Mouse (Mus musculus): ENCODE data around the gene Pdcd4. TPM values are rescaled to one million over a fixed set of nuclear protein-coding genes. Genes with fewer than 3 reads are reported as not detected.

Pdcd4 gene
- 71.8 and 78.8 TPM in 2 replicates for polyA plus RNA-seq (2011; ENCODE audit: insufficient read depth, insufficient read length, low read depth, missing spikeins)

DNA sequence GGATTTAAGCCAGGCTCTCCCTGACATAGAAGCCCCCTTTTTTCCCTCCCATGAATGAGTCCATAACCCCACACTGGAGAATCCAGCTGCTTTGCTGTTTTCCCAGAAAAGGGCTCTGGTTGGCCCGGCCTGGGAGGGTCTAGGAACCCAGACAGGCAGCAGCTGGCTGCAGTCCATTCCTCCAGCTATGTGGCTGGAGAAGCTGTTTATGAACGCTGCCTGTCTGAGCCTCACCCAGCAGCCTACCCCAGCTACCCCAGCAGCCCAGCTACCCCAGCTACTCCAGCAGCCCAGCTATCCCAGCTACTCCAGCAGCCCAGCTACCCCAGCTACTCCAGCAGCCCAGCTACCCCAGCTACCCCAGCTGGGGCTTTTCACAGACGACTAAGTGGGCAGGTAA is at the start of gene Pdcd4:
Gene Pdcd4, plus strand, starts transcription at position 171 of the 400 bp plus-strand sequence.
- Histone ChIP-seq H3K9me3 (replicated peaks; ENCODE audit: control insufficient read depth, insufficient read depth, low read length, poor library complexity, severe bottlenecking) (no peaks in the 10 kb centered on the region), H3K9ac (ENCODE audit: low read depth, poor library complexity, severe bottlenecking) (no peak within 1 kb of the TSS), H3K4me3 (ENCODE audit: low read depth, low read length) (no peak within 1 kb of the TSS), H3K27me3 (ENCODE audit: control insufficient read depth, insufficient read depth, low read length, poor library complexity, severe bottlenecking) (no peaks in the 10 kb centered on the region), H3K4me1 (ENCODE audit: control insufficient read depth, insufficient read depth, low read length) (no peaks in the 10 kb centered on the region), H3K36me3 (ENCODE audit: control insufficient read depth, insufficient read depth, low read length, poor library complexity, severe bottlenecking) (no peaks in the 10 kb centered on the region), H3K27ac (ENCODE audit: insufficient read depth, low read length) (no peak within 1 kb of the TSS)
- TF ChIP-seq EP300 (IDR thresholded peaks at IDR 0.05; ENCODE audit: insufficient read depth, low read depth, low read length) (no peak), POLR2A (IDR thresholded peaks at IDR 0.05; ENCODE audit: insufficient read depth, low read length) (no peak), CTCF (IDR thresholded peaks at IDR 0.05; ENCODE audit: low read depth, low read length) (no peak)

DNA sequence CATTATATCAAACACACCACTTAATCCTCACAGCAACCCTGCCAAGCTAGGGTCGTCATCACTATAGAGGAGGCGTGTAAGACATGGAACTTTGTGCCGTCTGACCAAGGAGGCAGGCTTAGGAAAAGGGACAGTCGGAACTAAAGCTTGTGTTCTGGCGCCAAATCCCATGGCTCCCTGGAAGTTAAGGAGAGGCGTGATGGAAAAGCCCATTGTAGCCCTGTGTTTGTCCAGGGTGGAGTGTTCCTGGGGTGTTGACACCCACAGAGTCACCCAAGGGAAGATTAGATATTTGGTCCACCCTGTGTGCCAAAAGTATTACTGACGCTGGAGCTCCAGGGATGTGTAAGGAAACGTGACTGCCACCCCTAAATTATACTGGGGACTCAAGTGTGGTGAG is 48.1 kb upstream of the Pdcd4 start:
- H3K4me3 ChIP-seq (ENCODE audit: low read depth, low read length) = no peak overlapping the region
- H3K9ac ChIP-seq (ENCODE audit: low read depth, poor library complexity, severe bottlenecking) = no peak overlapping the region
- no peaks in the 10 kb centered on the region for H3K36me3 ChIP-seq (ENCODE audit: control insufficient read depth, insufficient read depth, low read length, poor library complexity, severe bottlenecking)
- no peaks in the 10 kb centered on the region for H3K27me3 ChIP-seq (ENCODE audit: control insufficient read depth, insufficient read depth, low read length, poor library complexity, severe bottlenecking)
- H3K9me3 ChIP-seq (replicated peaks; ENCODE audit: control insufficient read depth, insufficient read depth, low read length, poor library complexity, severe bottlenecking) = no peaks in the 10 kb centered on the region
- no peaks in the 10 kb centered on the region for H3K4me1 ChIP-seq (ENCODE audit: control insufficient read depth, insufficient read depth, low read length)
- no peak overlapping the region for H3K27ac ChIP-seq (ENCODE audit: insufficient read depth, low read length)
- TF ChIP-seq EP300 (IDR thresholded peaks at IDR 0.05; ENCODE audit: insufficient read depth, low read depth, low read length) (no peak), CTCF (IDR thresholded peaks at IDR 0.05; ENCODE audit: low read depth, low read length) (no peak), POLR2A (IDR thresholded peaks at IDR 0.05; ENCODE audit: insufficient read depth, low read length) (no peak)

DNA sequence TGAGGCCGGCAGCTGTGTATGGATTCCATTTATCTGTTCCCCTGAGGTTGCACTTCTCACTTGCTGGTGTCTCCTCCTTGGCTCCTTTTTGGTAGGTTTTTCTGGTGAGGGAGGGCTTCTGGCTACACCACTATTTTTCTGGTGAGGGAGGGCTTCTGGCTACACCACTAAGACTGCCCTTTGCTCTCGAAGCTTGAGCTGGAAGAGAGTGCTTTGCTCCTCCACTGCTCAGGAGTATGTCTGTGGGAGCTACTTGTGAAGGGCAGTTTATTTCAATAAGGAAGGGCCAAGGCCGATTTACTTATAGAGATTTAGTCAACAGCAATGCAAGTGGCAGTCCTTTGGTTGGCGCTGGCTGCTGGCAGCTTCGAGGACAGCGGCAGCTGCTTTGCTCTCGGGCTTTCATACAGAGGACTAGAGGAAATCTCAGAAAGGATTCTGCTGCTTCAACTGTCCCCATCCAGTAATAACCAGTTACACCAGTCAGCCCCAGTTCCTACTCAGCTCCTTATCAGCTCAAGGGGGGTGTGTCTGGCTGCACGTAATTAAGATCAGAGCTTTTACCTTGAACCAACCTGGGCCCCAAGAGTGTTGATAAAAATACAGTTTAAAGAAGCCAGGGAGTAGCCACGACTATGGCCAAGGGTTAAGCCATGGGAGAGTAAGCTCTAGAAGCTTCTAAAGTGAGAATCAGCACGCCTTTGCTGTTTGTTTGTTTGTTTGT is 43.6 kb upstream of the Pdcd4 start:
- H3K4me1 ChIP-seq (ENCODE audit: control insufficient read depth, insufficient read depth, low read length) = peaks cover 5% of the 10 kb centered on the region
- no peaks in the 10 kb centered on the region for H3K36me3 ChIP-seq (ENCODE audit: control insufficient read depth, insufficient read depth, low read length, poor library complexity, severe bottlenecking)
- H3K27ac ChIP-seq (ENCODE audit: insufficient read depth, low read length) = no peak overlapping the region
- no peak overlapping the region for H3K4me3 ChIP-seq (ENCODE audit: low read depth, low read length)
- no peaks in the 10 kb centered on the region for H3K9me3 ChIP-seq (replicated peaks; ENCODE audit: control insufficient read depth, insufficient read depth, low read length, poor library complexity, severe bottlenecking)
- TF ChIP-seq EP300 (IDR thresholded peaks at IDR 0.05; ENCODE audit: insufficient read depth, low read depth, low read length) = no peak
- no peak for TF ChIP-seq CTCF (IDR thresholded peaks at IDR 0.05; ENCODE audit: low read depth, low read length)
- TF ChIP-seq POLR2A (IDR thresholded peaks at IDR 0.05; ENCODE audit: insufficient read depth, low read length) = no peak
- H3K9ac ChIP-seq (ENCODE audit: low read depth, poor library complexity, severe bottlenecking) = no peak overlapping the region
- H3K27me3 ChIP-seq (ENCODE audit: control insufficient read depth, insufficient read depth, low read length, poor library complexity, severe bottlenecking) = no peaks in the 10 kb centered on the region

DNA sequence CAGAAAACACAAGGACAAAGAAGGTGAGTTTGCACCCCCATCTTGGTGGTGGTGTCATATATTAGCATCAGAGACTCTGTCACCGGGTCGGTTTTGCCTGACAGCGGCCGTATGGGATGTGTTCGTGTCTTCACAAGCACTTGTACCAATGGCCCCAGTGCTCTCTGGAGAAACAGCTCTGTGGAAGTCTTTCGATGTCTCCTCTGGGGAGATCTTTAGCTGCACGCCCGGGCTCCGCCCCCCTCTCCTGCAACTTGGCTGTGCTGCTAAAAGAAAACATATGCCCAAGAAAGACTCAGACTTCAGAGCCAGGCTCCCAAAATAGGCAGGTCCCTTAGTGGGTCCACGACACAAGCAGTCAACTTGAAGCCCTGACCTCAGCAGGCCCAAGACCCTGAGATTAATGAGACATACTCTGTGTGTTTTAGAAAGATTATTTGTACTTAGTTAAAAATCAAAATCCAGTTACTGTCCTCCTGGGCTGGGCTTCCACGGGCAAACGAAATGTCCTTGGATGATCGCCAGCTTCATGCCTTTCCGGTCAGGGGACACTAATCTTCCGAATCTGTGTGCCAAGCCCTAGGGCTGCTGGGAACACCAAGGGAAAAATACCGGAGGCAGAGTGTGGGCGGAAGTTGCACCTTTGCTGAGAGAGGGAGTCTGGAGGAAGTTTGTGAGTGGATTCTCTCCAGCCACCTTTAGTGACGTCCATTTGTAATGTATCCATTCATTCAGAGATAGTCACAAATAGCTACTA is 41.7 kb upstream of the Pdcd4 start:
- Histone ChIP-seq H3K27ac (ENCODE audit: insufficient read depth, low read length) (no peak overlapping the region), H3K36me3 (ENCODE audit: control insufficient read depth, insufficient read depth, low read length, poor library complexity, severe bottlenecking) (no peaks in the 10 kb centered on the region), H3K9me3 (replicated peaks; ENCODE audit: control insufficient read depth, insufficient read depth, low read length, poor library complexity, severe bottlenecking) (no peaks in the 10 kb centered on the region), H3K27me3 (ENCODE audit: control insufficient read depth, insufficient read depth, low read length, poor library complexity, severe bottlenecking) (no peaks in the 10 kb centered on the region), H3K4me3 (ENCODE audit: low read depth, low read length) (no peak overlapping the region), H3K9ac (ENCODE audit: low read depth, poor library complexity, severe bottlenecking) (no peak overlapping the region), H3K4me1 (ENCODE audit: control insufficient read depth, insufficient read depth, low read length) (peaks cover 5% of the 10 kb centered on the region)
- TF ChIP-seq POLR2A (IDR thresholded peaks at IDR 0.05; ENCODE audit: insufficient read depth, low read length) (no peak), CTCF (IDR thresholded peaks at IDR 0.05; ENCODE audit: low read depth, low read length) (no peak), EP300 (IDR thresholded peaks at IDR 0.05; ENCODE audit: insufficient read depth, low read depth, low read length) (no peak)

DNA sequence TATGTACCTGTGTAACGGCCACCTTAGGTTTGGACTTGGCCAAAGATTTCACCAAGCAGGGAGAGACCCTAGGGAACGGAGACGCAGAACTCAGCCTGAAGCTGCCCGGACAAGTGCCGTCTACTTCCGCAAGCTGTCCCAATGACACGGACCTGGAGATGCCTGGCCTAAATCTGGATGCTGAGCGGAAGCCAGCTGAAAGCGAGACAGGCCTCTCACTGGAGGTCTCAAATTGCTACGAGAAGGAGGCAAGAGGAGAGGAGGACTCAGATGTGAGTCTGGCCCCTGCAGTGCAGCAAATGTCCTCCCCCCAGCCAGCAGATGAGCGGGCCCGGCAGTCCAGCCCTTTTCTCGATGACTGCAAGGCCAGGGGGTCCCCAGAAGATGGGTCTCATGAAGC is 40.7 kb upstream of the Pdcd4 start:
- no peak overlapping the region for H3K4me3 ChIP-seq (ENCODE audit: low read depth, low read length)
- no peaks in the 10 kb centered on the region for H3K9me3 ChIP-seq (replicated peaks; ENCODE audit: control insufficient read depth, insufficient read depth, low read length, poor library complexity, severe bottlenecking)
- H3K9ac ChIP-seq (ENCODE audit: low read depth, poor library complexity, severe bottlenecking) = no peak overlapping the region
- no peaks in the 10 kb centered on the region for H3K27me3 ChIP-seq (ENCODE audit: control insufficient read depth, insufficient read depth, low read length, poor library complexity, severe bottlenecking)
- H3K4me1 ChIP-seq (ENCODE audit: control insufficient read depth, insufficient read depth, low read length) = peaks cover 5% of the 10 kb centered on the region
- H3K27ac ChIP-seq (ENCODE audit: insufficient read depth, low read length) = no peak overlapping the region
- TF ChIP-seq POLR2A (IDR thresholded peaks at IDR 0.05; ENCODE audit: insufficient read depth, low read length) = no peak
- no peak for TF ChIP-seq CTCF (IDR thresholded peaks at IDR 0.05; ENCODE audit: low read depth, low read length)
- H3K36me3 ChIP-seq (ENCODE audit: control insufficient read depth, insufficient read depth, low read length, poor library complexity, severe bottlenecking) = no peaks in the 10 kb centered on the region

Data from ES-Bruce4 (cell line).